Mouse (Mus musculus) hindbrain, embryonic 12.5 days (tissue): ENCODE measurements around the gene Spsb1. TPM values are rescaled to one million over a fixed set of nuclear protein-coding genes. Genes with fewer than 3 reads are reported as not detected.

ENCODE experiments used
- ATAC-seq: fragments of 200-750 bp; cut with Nextera tagmentation; 2 replicates; pipeline ENCODE4 v1.8.0; 2017; ENCODE audit warnings: moderate TSS enrichment; ENCODE audit not compliant: low FRiP score
- H3K27ac ChIP-seq: fragments of 300-500 bp; sonication (generic); 2 replicates; pipeline ENCODE4 v1.5.1; 2016; ENCODE audit warnings: mild to moderate bottlenecking
- H3K27me3 ChIP-seq: fragments of 300-500 bp; sonication (generic); 2 replicates; pipeline ENCODE4 v1.6.1; 2016; ENCODE audit warnings: mild to moderate bottlenecking
- H3K36me3 ChIP-seq: fragments of 300-500 bp; sonication (generic); 2 replicates; pipeline ENCODE4 v1.6.1; 2016; ENCODE audit warnings: mild to moderate bottlenecking
- H3K4me1 ChIP-seq: fragments of 300-500 bp; sonication (generic); 2 replicates; pipeline ENCODE4 v1.6.1; 2016
- H3K4me2 ChIP-seq: fragments of 300-500 bp; sonication (generic); replicated peaks from 2 replicates; pipeline ENCODE4 v1.6.1; 2016; ENCODE audit warnings: mild to moderate bottlenecking
- H3K4me3 ChIP-seq: fragments of 300-500 bp; sonication (generic); 2 replicates; pipeline ENCODE4 v1.5.1; 2016; ENCODE audit warnings: mild to moderate bottlenecking
- H3K9ac ChIP-seq: fragments of 300-500 bp; sonication (generic); 2 replicates; pipeline ENCODE4 v1.6.1; 2016; ENCODE audit warnings: mild to moderate bottlenecking, moderate library complexity
- H3K9me3 ChIP-seq: fragments of 300-500 bp; sonication (generic); replicated peaks from 2 replicates; pipeline ENCODE4 v1.6.1; 2016; ENCODE audit warnings: mild to moderate bottlenecking
- WGBS: fragments of 180-500 bp; shearing (Covaris S2); methylation state at CpG from one replicate; pipeline ENCODE4 v1.1.7; 2016; 5-methylcytosine and 5-hydroxymethylcytosine counted together
- polyA plus RNA-seq: library from polyadenylated mRNA; unstranded; fragments of >200 nt; fragmentation: Nextera tagmentation; extraction: Ambion mirVana; gene quantifications from 2 replicates; pipeline ENCODE4 v1.2.1, GENCODE M21; 2016

The Spsb1 gene
- 15.5 and 17.8 TPM in 2 replicates for polyA plus RNA-seq

DNA sequence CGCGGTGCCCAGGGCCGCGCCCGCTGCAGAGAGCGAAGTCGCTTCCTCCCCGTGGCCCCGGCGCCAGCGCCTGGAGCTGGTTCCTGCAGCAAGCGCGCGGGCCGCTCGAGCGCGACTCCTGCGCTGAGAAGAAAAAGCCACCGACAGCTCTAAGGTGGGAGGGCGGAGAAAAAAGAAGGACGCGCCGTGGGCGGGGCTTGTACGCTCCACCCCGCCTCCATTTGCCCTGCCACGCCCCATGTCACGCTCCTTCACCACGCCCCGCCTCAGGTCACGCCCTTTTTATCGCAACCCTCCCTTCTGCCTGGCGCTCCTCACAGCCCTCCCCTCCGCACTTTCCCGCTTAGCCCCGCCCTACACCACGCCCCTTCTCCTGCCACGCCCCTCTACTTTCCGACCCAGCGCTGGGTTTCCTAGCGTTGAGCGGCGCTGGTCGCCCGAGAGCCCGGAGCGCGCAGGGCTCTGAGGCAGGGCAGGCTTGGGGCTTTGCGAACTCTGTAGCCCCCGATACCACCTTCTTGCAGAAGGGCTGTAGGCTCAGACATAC, at the start of gene Spsb1:
Gene Spsb1 (minus strand): TSS at position 151 of the 547 bp plus-strand sequence.
- Histone ChIP-seq H3K4me2 (peak within 1 kb of the TSS; percentile 99), H3K36me3 (no peaks in the 10 kb centered on the region), H3K4me1 (peaks cover 26% of the 10 kb centered on the region), H3K9ac (peak within 1 kb of the TSS; percentile 82), H3K27me3 (peaks cover 54% of the 10 kb centered on the region), H3K9me3 (no peaks in the 10 kb centered on the region), H3K27ac (peak within 1 kb of the TSS; percentile 72), H3K4me3 (peak within 1 kb of the TSS; percentile 73)
- under 1% methylated on average over 32 of the region's 51 CpGs for WGBS
- ATAC-seq: peak; percentile 87

DNA sequence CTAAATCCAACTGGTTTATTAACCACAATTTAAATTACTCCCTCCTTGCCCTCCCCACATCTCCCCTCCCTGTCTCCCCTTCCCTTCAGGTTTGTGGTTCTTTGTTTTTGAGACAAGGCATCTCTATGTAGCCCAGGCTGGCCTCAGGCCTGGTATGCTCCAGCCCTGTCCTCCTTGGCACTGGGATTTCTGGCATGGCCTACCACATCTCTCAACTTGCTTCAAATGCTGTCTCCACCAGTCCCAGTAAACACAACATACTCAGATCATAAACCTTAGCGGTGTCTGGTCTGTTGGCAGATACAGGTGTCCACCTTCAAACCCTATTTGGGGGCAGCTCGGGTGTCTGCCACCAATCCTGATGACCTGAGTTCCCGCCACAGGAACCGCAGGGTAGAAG, 48.8 kb upstream of the Spsb1 start:
- Histone ChIP-seq H3K27ac (no peak overlapping the region), H3K4me2 (no peak overlapping the region), H3K9ac (no peak overlapping the region), H3K4me3 (no peak overlapping the region), H3K27me3 (no peaks in the 10 kb centered on the region), H3K9me3 (no peaks in the 10 kb centered on the region), H3K4me1 (peaks cover 13% of the 10 kb centered on the region; the same call in 1 of the 2 replicates), H3K36me3 (no peaks in the 10 kb centered on the region)
- no peak for ATAC-seq
- WGBS: 92% methylated on average over 4 of the region's 4 CpGs

DNA sequence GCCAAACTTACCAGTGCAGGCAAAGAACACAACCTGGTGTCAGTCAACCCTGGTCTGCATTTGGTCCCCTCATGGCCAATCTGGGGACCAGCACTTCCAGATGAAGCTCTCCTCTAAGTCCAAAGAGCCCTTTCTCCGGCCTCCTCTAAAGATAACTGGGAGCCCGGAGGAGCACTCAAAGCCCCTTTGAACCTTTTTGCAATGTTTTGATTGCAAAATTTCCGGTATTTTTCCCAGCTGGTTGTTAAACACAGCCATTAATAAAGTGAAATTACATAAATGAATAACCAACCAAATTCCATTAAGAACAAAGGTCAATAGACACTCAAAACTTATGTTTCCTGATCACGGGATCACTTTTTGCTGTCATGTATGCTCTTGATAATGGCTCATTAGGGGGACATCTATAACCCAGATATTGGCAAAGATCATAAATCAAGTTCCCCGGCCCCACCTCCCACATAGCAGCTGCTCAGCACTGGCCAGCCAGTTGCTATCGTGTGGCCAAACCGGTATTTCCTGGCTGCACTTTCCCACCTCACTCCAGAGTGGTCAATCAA, 48.3 kb upstream of the Spsb1 start:
- no peak overlapping the region for H3K27ac ChIP-seq
- 75% methylated on average over 7 of the region's 7 CpGs for WGBS
- H3K27me3 ChIP-seq: no peaks in the 10 kb centered on the region
- no peak overlapping the region for H3K4me2 ChIP-seq
- no peak overlapping the region for H3K9ac ChIP-seq
- H3K4me3 ChIP-seq: no peak overlapping the region
- no peaks in the 10 kb centered on the region for H3K9me3 ChIP-seq
- H3K4me1 ChIP-seq: peaks cover 13% of the 10 kb centered on the region; the same call in 1 of the 2 replicates
- ATAC-seq: no peak
- no peaks in the 10 kb centered on the region for H3K36me3 ChIP-seq

DNA sequence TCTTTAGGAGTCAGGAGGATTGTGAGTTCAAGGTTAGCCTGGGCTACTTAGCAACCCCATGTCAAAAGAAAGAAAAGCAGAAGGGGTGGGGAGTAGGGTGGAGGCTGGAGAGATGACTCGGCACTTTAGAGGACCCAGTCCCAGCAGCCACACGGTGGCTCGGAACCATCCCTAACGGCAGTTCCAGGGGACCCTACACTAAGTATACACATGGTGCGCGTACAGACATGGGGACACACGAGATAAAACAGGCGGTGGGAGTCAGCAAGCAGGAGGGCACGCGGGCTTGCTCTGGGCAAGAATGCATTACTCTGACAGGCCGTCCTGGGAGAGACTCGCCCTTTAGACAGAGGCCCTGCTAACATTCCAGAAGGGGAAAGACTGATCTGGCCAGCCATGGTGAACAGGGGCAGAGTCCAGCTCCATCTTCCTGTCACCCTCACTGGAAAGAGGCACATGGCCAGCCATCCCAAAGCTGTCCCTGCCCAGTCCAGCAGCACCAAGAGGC, 47.2 kb upstream of the Spsb1 start:
- Histone ChIP-seq H3K27ac (no peak overlapping the region), H3K9ac (no peak overlapping the region), H3K4me3 (no peak overlapping the region), H3K4me1 (peaks cover 13% of the 10 kb centered on the region; the same call in 1 of the 2 replicates), H3K9me3 (no peaks in the 10 kb centered on the region), H3K36me3 (no peaks in the 10 kb centered on the region), H3K4me2 (no peak overlapping the region), H3K27me3 (no peaks in the 10 kb centered on the region)
- WGBS: 61% methylated on average over 12 of the region's 12 CpGs
- no peak for ATAC-seq

DNA sequence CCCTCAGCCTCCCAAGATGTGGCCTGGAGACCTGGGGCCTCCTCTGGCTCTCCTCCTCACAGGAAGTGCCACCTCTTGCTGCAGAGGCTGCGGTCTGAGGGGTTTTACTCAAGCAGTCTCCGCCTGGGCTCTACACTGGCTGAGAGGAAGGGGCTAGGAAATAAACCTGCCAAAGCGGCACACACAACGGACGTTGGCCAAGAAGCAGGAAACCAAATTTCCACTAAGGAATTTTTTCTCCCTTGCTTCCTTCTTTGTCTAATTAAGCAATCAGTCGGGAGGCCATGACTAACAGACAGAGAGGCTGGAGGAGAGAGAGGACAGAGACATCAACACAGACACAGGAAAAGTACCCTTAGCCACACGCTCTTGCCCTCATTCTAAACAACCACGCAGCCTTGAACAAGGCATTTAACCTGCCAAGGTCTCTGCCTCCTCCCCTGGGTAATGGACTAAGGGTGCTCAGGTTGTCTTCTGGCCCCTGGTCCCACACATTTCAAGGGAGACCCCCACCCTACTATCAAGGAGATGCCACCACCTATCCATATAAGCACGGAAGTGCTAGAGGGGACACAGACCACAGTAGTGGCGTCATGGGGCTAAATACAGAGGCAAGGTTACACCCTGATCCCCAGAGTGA, 46.5 kb upstream of the Spsb1 start:
- no peaks in the 10 kb centered on the region for H3K36me3 ChIP-seq
- 79% methylated on average over 10 of the region's 10 CpGs for WGBS
- no peak overlapping the region for H3K9ac ChIP-seq
- no peaks in the 10 kb centered on the region for H3K9me3 ChIP-seq
- ATAC-seq: no peak
- H3K27me3 ChIP-seq: no peaks in the 10 kb centered on the region
- H3K4me2 ChIP-seq: no peak overlapping the region
- no peak overlapping the region for H3K27ac ChIP-seq
- H3K4me3 ChIP-seq: no peak overlapping the region
- H3K4me1 ChIP-seq: peaks cover 10% of the 10 kb centered on the region; the same call in 1 of the 2 replicates

DNA sequence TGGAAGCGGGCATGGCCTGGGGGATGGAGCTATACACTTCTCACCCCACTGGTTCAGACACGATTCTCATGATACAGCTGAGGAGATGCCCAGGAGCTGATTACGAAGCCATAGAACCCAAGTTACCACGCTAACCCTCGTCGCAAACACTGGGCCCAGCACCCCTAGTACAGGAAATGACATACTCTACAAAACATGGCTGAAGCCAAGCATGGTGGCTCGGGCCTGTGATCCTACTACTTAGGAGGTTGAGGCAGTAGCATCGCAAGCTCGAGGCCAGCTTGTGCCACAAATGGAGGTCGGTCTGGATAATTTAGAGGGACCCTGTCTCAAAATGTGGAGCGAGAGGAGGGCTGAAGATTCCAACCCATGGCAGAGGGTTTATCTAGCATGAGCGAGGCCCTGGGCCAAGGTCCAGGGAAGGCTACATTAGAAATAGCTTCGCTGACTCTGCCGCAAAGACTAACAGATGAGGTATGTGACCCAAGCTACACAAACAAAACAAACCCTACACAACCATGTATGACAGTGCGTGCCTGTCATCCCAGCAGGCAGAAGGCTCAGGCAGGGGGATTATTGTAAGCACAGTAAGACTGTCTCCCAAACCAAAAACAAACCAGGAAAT, 45.2 kb upstream of the Spsb1 start:
- WGBS: 88% methylated on average over 15 of the region's 15 CpGs

DNA sequence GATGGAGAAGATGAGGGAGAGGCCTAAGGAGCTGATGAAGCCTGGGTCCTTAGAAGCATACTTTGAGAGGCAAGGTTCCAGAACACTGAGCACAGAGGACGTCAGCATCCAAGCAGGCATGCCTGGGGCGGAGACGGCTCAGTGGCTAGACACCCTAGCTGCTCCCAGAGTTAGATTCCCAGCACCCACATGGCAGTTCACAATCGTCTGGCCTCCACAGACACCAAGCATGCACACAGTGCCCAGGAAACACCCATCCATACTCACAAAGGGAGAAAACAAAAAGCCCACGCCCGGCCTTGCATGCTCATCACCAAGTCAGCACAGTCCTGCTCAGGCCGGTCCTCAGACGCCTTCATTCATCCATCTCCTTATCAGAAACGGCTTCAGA, 44.7 kb upstream of the Spsb1 start:
- Histone ChIP-seq H3K9me3 (no peaks in the 10 kb centered on the region), H3K4me1 (peaks cover 8% of the 10 kb centered on the region; the same call in 1 of the 2 replicates), H3K27me3 (no peaks in the 10 kb centered on the region), H3K4me2 (no peak overlapping the region), H3K27ac (0 out of 2 replicates have a peak overlapping the region, but pooled peaks have one; percentile 32), H3K36me3 (no peaks in the 10 kb centered on the region), H3K9ac (no peak overlapping the region), H3K4me3 (no peak overlapping the region)
- WGBS: 73% methylated on average over 9 of the region's 9 CpGs
- no peak for ATAC-seq

More for the DNA sequence above, 45.2 kb upstream of the Spsb1 start:
- no peaks in the 10 kb centered on the region for H3K9me3 ChIP-seq
- no peak overlapping the region for H3K27ac ChIP-seq
- H3K4me1 ChIP-seq: peaks cover 8% of the 10 kb centered on the region; the same call in 1 of the 2 replicates
- no peaks in the 10 kb centered on the region for H3K27me3 ChIP-seq
- H3K4me2 ChIP-seq: no peak overlapping the region
- H3K4me3 ChIP-seq: no peak overlapping the region
- no peak for ATAC-seq
- H3K9ac ChIP-seq: no peak overlapping the region
- no peaks in the 10 kb centered on the region for H3K36me3 ChIP-seq

DNA sequence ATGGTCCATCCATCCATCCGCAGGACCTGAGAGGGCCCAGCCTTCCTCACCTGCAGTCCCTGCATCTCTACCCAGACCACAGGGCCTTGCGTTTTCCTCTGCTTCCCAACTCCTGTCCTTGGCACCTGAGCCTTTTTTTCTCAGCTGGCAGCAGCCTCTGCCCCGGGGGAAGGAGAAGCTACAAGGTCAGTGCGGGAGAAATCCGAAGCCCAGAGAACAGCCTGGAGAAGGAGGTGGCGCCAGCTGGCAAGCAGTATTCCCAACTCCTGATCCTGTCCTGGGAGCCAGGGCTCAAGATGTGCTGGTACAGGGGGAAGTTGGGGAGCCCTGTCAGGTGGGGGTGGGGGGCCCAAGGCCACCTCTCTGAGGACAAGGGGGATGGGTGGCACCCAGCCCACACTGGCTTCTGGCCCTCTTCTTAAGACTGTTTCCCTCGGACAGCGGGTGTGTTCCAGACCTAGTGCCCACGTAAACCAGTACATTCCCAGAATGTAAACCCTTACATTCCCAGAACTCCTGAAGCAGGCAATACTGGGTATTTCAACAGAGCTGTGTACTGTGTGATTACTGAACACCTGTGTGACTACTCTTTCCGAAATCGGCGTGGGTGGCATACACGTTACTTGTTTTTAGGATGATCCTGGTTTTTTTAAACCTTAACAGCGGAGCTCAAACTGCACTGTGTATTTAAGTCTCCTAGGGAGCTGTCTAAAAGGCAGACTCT, 44.1 kb upstream of the Spsb1 start:
- no peak for ATAC-seq
- 84% methylated on average over 14 of the region's 14 CpGs for WGBS
- no peaks in the 10 kb centered on the region for H3K9me3 ChIP-seq

DNA sequence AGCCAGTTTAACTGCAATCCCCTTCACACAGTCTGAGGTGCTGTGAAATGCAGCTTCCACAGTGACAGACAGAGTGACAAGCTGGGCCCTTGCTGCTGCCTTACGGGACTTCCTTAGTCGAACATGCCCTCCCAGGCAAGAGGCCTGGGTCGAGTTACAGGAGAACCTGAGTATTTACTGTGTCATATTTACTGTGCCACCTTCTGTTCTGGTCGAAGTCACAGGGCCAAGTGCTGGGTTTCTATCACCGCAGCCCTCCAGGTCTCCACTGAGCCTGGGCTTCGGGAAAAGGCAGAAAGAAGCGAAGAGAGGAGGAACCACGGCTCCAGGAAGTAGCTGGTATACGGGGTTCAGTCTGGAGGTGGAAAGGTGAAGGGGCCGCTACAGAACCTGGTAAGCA, 43.2 kb upstream of the Spsb1 start:
- H3K27ac ChIP-seq: no peak overlapping the region
- 79% methylated on average over 10 of the region's 10 CpGs for WGBS
- H3K4me3 ChIP-seq: no peak overlapping the region
- H3K9me3 ChIP-seq: no peaks in the 10 kb centered on the region
- peaks cover 8% of the 10 kb centered on the region; the same call in 1 of the 2 replicates for H3K4me1 ChIP-seq
- no peak overlapping the region for H3K4me2 ChIP-seq
- H3K36me3 ChIP-seq: no peaks in the 10 kb centered on the region
- no peak for ATAC-seq
- no peak overlapping the region for H3K9ac ChIP-seq
- no peaks in the 10 kb centered on the region for H3K27me3 ChIP-seq

More for the DNA sequence above, 44.1 kb upstream of the Spsb1 start:
- H3K4me3 ChIP-seq: no peak overlapping the region
- no peaks in the 10 kb centered on the region for H3K36me3 ChIP-seq
- no peak overlapping the region for H3K9ac ChIP-seq
- H3K4me1 ChIP-seq: peaks cover 8% of the 10 kb centered on the region; the same call in 1 of the 2 replicates
- H3K27me3 ChIP-seq: no peaks in the 10 kb centered on the region
- no peak overlapping the region for H3K4me2 ChIP-seq
- no peak overlapping the region for H3K27ac ChIP-seq

DNA sequence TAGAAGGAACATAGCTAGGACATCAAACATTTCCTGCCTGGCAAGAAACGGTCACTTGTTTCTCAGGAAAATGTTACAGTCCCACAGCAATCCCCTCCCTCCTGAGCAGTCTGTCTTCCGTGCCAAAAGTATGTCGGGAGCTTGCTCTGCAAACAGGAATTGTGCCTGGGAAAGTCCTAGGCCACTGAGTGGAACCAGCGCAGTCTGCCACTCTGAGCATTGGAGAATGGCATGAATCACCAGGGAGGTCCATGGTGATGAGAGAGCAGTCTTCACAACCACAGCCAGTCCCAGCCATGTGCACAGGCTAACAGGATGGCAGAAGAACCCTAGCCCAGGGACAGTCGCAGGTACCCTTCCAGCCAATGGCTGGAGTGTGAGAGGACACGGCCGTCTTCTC, 41.6 kb upstream of the Spsb1 start:
- Histone ChIP-seq H3K36me3 (no peaks in the 10 kb centered on the region), H3K4me1 (peaks cover 6% of the 10 kb centered on the region; the same call in 1 of the 2 replicates), H3K4me2 (no peak overlapping the region), H3K4me3 (no peak overlapping the region), H3K27ac (no peak overlapping the region), H3K9me3 (no peaks in the 10 kb centered on the region), H3K27me3 (peaks cover 7% of the 10 kb centered on the region; the same call in 1 of the 2 replicates), H3K9ac (no peak overlapping the region)
- WGBS: 84% methylated on average over 7 of the region's 7 CpGs
- no peak for ATAC-seq

DNA sequence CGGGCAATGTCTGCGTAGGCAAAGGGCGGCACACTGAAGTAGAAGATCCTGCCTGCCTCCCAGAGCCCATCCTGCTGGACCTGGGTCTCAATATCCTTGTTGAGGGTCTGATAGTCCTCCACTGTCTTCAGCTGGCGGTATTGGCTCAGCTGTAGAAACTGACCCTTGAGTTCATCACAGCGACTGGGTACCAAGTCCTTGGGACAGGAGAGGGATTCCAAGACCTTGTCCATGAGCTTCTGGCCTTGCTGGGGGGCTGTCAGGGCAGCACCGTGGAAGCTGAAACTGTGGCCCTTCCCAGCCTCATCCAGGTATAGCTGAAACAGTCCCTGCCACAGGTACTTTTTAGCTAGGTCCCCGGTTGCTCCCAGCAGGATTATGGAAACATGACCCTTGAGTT, 41.1 kb upstream of the Spsb1 start:
- H3K4me1 ChIP-seq: peaks cover 11% of the 10 kb centered on the region
- H3K9me3 ChIP-seq: no peaks in the 10 kb centered on the region
- no peaks in the 10 kb centered on the region for H3K36me3 ChIP-seq
- no peak for ATAC-seq
- 92% methylated on average over 7 of the region's 7 CpGs for WGBS
- H3K9ac ChIP-seq: no peak overlapping the region
- no peak overlapping the region for H3K4me2 ChIP-seq
- H3K27ac ChIP-seq: no peak overlapping the region
- H3K4me3 ChIP-seq: no peak overlapping the region
- peaks cover 11% of the 10 kb centered on the region; the same call in 1 of the 2 replicates for H3K27me3 ChIP-seq

DNA sequence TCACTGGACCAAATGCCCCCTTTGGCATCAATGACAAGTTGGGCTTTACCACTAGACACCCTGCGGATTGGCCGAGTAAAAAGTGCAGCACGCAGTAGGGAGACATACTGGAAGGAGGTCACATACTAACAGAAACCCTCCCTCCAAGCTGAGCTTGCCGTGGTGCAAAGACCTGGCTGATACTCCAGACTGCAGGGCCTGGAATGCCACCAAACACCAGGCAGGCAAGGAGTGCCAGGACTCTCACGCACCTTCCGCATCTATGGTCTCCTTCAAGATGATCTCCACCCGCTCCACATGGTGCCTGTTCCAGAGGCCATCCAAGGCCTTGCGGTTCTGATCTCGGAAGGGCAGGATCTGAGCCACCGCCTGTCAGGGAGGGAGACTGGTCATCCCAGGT, 39.4 kb upstream of the Spsb1 start:
- H3K27ac ChIP-seq: no peak overlapping the region
- no peak for ATAC-seq
- H3K4me3 ChIP-seq: no peak overlapping the region
- 92% methylated on average over 10 of the region's 10 CpGs for WGBS
- no peak overlapping the region for H3K9ac ChIP-seq
- H3K4me2 ChIP-seq: no peak overlapping the region
- H3K27me3 ChIP-seq: peaks cover 15% of the 10 kb centered on the region; the same call in 1 of the 2 replicates
- peaks cover 22% of the 10 kb centered on the region for H3K4me1 ChIP-seq
- no peaks in the 10 kb centered on the region for H3K9me3 ChIP-seq
- no peaks in the 10 kb centered on the region for H3K36me3 ChIP-seq
